Mouse (Mus musculus) lung, embryonic 15.5 days (tissue): Measurements from ENCODE around the gene Clcn2. TPM values are rescaled to one million over a fixed set of nuclear protein-coding genes. Genes with fewer than 3 reads are reported as not detected.

Source experiments
- ATAC-seq: fragments of 200-750 bp; cut with Nextera tagmentation; 2 replicates; pipeline ENCODE4 v1.8.0; 2017; ENCODE audit warnings: moderate number of reproducible peaks, borderline replicate concordance; ENCODE audit not compliant: low FRiP score, low TSS enrichment; ENCODE audit errors: extremely low read depth
- H3K27ac ChIP-seq: fragments of 300-500 bp; sonication (generic); 2 replicates; pipeline ENCODE4 v1.5.1; 2015; ENCODE audit warnings: moderate library complexity, mild to moderate bottlenecking, inconsistent platforms
- H3K27me3 ChIP-seq: fragments of 300-500 bp; sonication (generic); 2 replicates; pipeline ENCODE4 v1.6.1; 2015; ENCODE audit warnings: inconsistent platforms
- H3K36me3 ChIP-seq: fragments of 300-500 bp; sonication (generic); 2 replicates; pipeline ENCODE4 v1.6.1; 2015; ENCODE audit warnings: inconsistent platforms
- H3K4me1 ChIP-seq: fragments of 300-500 bp; sonication (generic); 2 replicates; pipeline ENCODE4 v1.6.1; 2015; ENCODE audit warnings: inconsistent platforms
- H3K4me2 ChIP-seq: fragments of 300-500 bp; sonication (generic); 2 replicates; pipeline ENCODE4 v1.6.1; 2015; ENCODE audit warnings: inconsistent platforms, mild to moderate bottlenecking, moderate library complexity
- H3K4me3 ChIP-seq: fragments of 300-500 bp; sonication (generic); 2 replicates; pipeline ENCODE4 v1.5.1; 2015; ENCODE audit warnings: mild to moderate bottlenecking, inconsistent platforms
- H3K9ac ChIP-seq: fragments of 300-500 bp; sonication (generic); 2 replicates; pipeline ENCODE4 v1.6.1; 2015; ENCODE audit warnings: inconsistent platforms
- H3K9me3 ChIP-seq: fragments of 300-500 bp; sonication (generic); 2 replicates; pipeline ENCODE4 v1.6.1; 2016; ENCODE audit warnings: inconsistent platforms
- whole genome bisulfite sequencing: fragments of 180-500 bp; shearing (Covaris S2); methylation state at CpG from one replicate; pipeline ENCODE4 v1.1.7; 2015; 5-methylcytosine and 5-hydroxymethylcytosine counted together
- polyA plus RNA-seq: library from polyadenylated mRNA; unstranded; fragments of >200 nt; fragmentation: Nextera tagmentation; extraction: Ambion mirVana; gene quantifications from 2 replicates; pipeline ENCODE4 v1.2.1, GENCODE M21; 2015

Clcn2 gene
- 7.2 and 8.6 TPM in 2 replicates for polyA plus RNA-seq

GRCm38 (mm10) chr16:20717181-20717977 is at the start of gene Clcn2, which contains the start of gene Polr2h:
Clcn2 (minus strand) TSS chr16:20717746.
Polr2h (plus strand) TSS chr16:20717665.
- Histone ChIP-seq H3K9me3 (no peaks in the 10 kb centered on the region), H3K4me3 (peak within 1 kb of the TSS; percentile 68), H3K36me3 (peaks cover 16% of the 10 kb centered on the region; the same call in 1 of the 2 replicates), H3K27me3 (no peaks in the 10 kb centered on the region), H3K4me1 (peaks cover 30% of the 10 kb centered on the region), H3K9ac (peak within 1 kb of the TSS; percentile 67), H3K4me2 (peak within 1 kb of the TSS; percentile 91), H3K27ac (peak within 1 kb of the TSS; percentile 97)
- under 1% methylated on average over 62 of the region's 62 CpGs for WGBS
- ATAC-seq = peak; percentile 87

GRCm38 (mm10) chr16:20765244-20765643 is 47.7 kb upstream of the Clcn2 start:
- Histone ChIP-seq H3K27me3 (no peaks in the 10 kb centered on the region), H3K9ac (no peak overlapping the region), H3K27ac (no peak overlapping the region), H3K4me3 (no peak overlapping the region), H3K4me2 (no peak overlapping the region), H3K4me1 (no peaks in the 10 kb centered on the region), H3K36me3 (no peaks in the 10 kb centered on the region), H3K9me3 (no peaks in the 10 kb centered on the region)
- ATAC-seq = 0 out of 2 replicates have a peak, but pooled peaks have one; percentile 14
- 40% methylated on average over 9 of the region's 9 CpGs for WGBS

- no peaks in the 10 kb centered on the region for H3K36me3 ChIP-seq
- no peak overlapping the region for H3K4me2 ChIP-seq
- H3K4me3 ChIP-seq = no peak overlapping the region
- no peak for ATAC-seq
- H3K9ac ChIP-seq = no peak overlapping the region
- WGBS = 7% methylated on average over 3 of the region's 3 CpGs
- no peaks in the 10 kb centered on the region for H3K4me1 ChIP-seq
- no peaks in the 10 kb centered on the region for H3K27me3 ChIP-seq
- no peak overlapping the region for H3K27ac ChIP-seq
- H3K9me3 ChIP-seq = no peaks in the 10 kb centered on the region
Measured at GRCm38 (mm10) chr16:20761681-20762080, 44.1 kb upstream of the Clcn2 start.

GRCm38 (mm10) chr16:20757385-20757784 is 39.8 kb upstream of the Clcn2 start:
- no peaks in the 10 kb centered on the region for H3K9me3 ChIP-seq
- no peak overlapping the region for H3K27ac ChIP-seq
- H3K9ac ChIP-seq = no peak overlapping the region
- 76% methylated on average over 1 of the region's 1 CpGs for WGBS
- no peak for ATAC-seq
- H3K36me3 ChIP-seq = no peaks in the 10 kb centered on the region
- H3K4me1 ChIP-seq = no peaks in the 10 kb centered on the region
- no peaks in the 10 kb centered on the region for H3K27me3 ChIP-seq
- H3K4me3 ChIP-seq = no peak overlapping the region
- no peak overlapping the region for H3K4me2 ChIP-seq

DNA sequence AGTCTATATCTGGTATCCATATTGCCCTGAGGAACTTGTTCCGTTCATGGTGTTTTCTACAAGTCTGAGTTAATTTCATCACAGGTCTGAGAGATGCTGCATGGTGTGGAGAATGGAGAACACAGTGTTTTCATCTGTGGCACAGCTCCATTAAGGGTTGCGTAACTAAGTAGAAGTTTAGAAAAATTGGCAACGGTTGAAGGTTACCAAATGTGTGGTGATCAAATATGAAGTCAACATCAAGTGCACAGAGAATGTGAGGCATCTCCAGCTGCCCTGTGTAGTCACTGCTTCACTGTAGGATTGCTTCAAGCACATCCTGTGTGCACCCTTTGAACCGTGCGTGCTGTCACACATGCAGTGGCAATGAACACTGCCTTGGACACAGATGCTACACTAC is 38.5 kb upstream of the Clcn2 start:
- Histone ChIP-seq H3K36me3 (no peaks in the 10 kb centered on the region), H3K9me3 (no peaks in the 10 kb centered on the region), H3K27ac (no peak overlapping the region), H3K4me2 (no peak overlapping the region), H3K9ac (no peak overlapping the region), H3K4me1 (no peaks in the 10 kb centered on the region), H3K4me3 (no peak overlapping the region), H3K27me3 (no peaks in the 10 kb centered on the region)
- WGBS = 68% methylated on average over 5 of the region's 5 CpGs
- 0 out of 2 replicates have a peak, but pooled peaks have one; percentile 42 for ATAC-seq

- Histone ChIP-seq H3K27me3 (no peaks in the 10 kb centered on the region), H3K27ac (no peak overlapping the region), H3K4me3 (no peak overlapping the region), H3K9ac (no peak overlapping the region), H3K9me3 (no peaks in the 10 kb centered on the region), H3K4me2 (no peak overlapping the region), H3K36me3 (no peaks in the 10 kb centered on the region), H3K4me1 (0 out of 2 replicates have a peak, but pooled peaks cover 4% of the 10 kb centered on the region)
- 35% methylated on average over 8 of the region's 8 CpGs for WGBS
- ATAC-seq = no peak
Measured at GRCm38 (mm10) chr16:20750518-20750917, 33.0 kb upstream of the Clcn2 start.

DNA sequence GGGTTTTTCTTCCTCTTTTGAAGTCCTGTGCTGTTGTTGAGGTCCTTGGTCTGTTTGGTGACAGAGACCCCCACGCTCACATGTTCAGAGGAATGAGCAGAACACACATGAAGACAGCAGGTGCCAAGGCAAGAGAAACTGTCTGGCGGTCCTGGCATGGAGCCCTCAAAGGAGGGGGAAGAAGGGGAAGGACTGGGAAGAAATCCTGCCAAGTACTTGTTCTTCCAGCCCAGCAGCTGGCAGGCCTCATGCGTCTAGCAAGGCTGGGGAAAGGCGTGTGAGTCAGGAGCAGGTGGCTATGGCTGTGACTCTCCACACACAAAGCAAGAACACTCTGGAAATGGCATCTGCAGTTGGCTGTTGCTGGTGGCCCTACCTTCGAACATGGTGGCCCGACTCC is 29.1 kb upstream of the Clcn2 start:
- 48% methylated on average over 6 of the region's 6 CpGs for WGBS
- Histone ChIP-seq H3K9ac (no peak overlapping the region), H3K4me1 (0 out of 2 replicates have a peak, but pooled peaks cover 4% of the 10 kb centered on the region), H3K27ac (no peak overlapping the region), H3K4me3 (no peak overlapping the region), H3K36me3 (no peaks in the 10 kb centered on the region), H3K9me3 (no peaks in the 10 kb centered on the region), H3K4me2 (no peak overlapping the region), H3K27me3 (no peaks in the 10 kb centered on the region)
- ATAC-seq = peak; percentile 49; the same call in 1 of the 2 replicates

- Histone ChIP-seq H3K9ac (no peak overlapping the region), H3K27ac (no peak overlapping the region), H3K9me3 (no peaks in the 10 kb centered on the region), H3K27me3 (peaks cover 14% of the 10 kb centered on the region), H3K4me2 (no peak overlapping the region), H3K36me3 (no peaks in the 10 kb centered on the region), H3K4me3 (no peak overlapping the region), H3K4me1 (no peaks in the 10 kb centered on the region)
- WGBS = 85% methylated on average over 9 of the region's 9 CpGs
- no peak for ATAC-seq
Measured at GRCm38 (mm10) chr16:20739845-20740244, 22.3 kb upstream of the Clcn2 start.

DNA sequence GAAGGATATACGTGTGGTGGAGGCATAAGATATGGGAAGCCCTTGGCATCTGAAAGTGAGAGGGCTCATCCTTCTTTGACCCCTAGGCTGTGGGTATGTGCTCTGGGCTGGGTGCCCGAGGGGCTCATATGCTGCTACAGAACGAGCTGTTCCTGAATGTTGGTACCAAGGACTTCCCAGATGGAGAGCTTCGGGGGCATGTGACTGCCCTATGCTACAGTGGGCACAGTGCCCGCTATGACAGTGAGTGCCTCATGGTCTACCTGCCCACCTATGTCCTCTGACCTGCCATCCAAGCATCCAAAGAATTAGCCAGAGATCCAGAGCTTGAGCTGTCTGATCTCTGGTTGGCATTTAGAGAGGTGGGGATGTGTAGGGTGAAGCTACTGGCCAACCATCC is 19.3 kb upstream of the Clcn2 start:
- no peak overlapping the region for H3K4me2 ChIP-seq
- H3K4me3 ChIP-seq = no peak overlapping the region
- ATAC-seq = no peak
- H3K4me1 ChIP-seq = peaks cover 15% of the 10 kb centered on the region
- H3K36me3 ChIP-seq = no peaks in the 10 kb centered on the region
- H3K27ac ChIP-seq = no peak overlapping the region
- H3K27me3 ChIP-seq = peaks cover 30% of the 10 kb centered on the region
- WGBS = 79% methylated on average over 5 of the region's 5 CpGs
- H3K9ac ChIP-seq = no peak overlapping the region
- no peaks in the 10 kb centered on the region for H3K9me3 ChIP-seq

- Histone ChIP-seq H3K4me3 (no peak overlapping the region), H3K27me3 (peaks cover 34% of the 10 kb centered on the region)
- 87% methylated on average over 7 of the region's 7 CpGs for WGBS
Measured at GRCm38 (mm10) chr16:20736168-20736567, 18.6 kb upstream of the Clcn2 start.

DNA sequence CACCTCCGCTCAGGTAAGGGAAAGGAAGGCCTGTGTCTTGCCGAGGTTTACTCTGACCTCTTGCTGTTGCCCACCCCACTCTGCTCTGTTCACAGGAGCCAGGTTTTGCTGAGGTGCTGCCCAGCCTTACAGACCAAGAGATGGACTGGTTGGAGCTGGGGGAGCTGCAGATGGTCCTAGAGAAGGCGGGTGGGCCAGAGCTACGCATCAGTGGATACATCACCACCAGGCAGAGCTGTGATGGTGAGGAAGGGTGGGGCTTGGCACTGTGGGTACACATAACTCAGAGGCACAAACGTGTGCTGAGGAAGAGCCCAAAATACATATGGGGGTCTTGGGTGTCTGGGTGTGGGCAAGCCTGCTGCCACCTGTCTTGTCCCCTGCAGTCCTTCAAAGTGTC is 18.1 kb upstream of the Clcn2 start:
- 80% methylated on average over 5 of the region's 5 CpGs for WGBS
- Histone ChIP-seq H3K9me3 (no peaks in the 10 kb centered on the region), H3K27me3 (peaks cover 34% of the 10 kb centered on the region), H3K4me2 (no peak overlapping the region), H3K4me1 (peaks cover 15% of the 10 kb centered on the region), H3K27ac (no peak overlapping the region), H3K9ac (no peak overlapping the region), H3K36me3 (no peaks in the 10 kb centered on the region), H3K4me3 (no peak overlapping the region)
- no peak for ATAC-seq

More at GRCm38 (mm10) chr16:20736168-20736567, 18.6 kb upstream of the Clcn2 start:
- no peak overlapping the region for H3K4me2 ChIP-seq
- ATAC-seq = no peak
- H3K4me1 ChIP-seq = peaks cover 15% of the 10 kb centered on the region
- H3K36me3 ChIP-seq = no peaks in the 10 kb centered on the region
- no peak overlapping the region for H3K9ac ChIP-seq
- H3K9me3 ChIP-seq = no peaks in the 10 kb centered on the region
- no peak overlapping the region for H3K27ac ChIP-seq
